Mouse (Mus musculus) gastrocnemius, postnatal 4 days (tissue): ENCODE results near the gene Ccdc181. TPM values are rescaled to one million over a fixed set of nuclear protein-coding genes. Genes with fewer than 3 reads are reported as not detected.

Source experiments
- DNase-seq, 2 experiments: peaks; one replicate each; pipeline ENCODE4 v3.0.0; 2021 to 2022; ENCODE audit warnings: low spot score in 2 of 2, mixed read lengths in 2 of 2
- total RNA-seq, 2 experiments: library from RNA; stranded (reverse); gene quantifications; 2 replicates each; pipeline ENCODE4 v1.2.3; 2021

Gene Ccdc181
- total RNA-seq, 2 experiments from 2014 or later: 5.6 to 5.8 TPM

DNA sequence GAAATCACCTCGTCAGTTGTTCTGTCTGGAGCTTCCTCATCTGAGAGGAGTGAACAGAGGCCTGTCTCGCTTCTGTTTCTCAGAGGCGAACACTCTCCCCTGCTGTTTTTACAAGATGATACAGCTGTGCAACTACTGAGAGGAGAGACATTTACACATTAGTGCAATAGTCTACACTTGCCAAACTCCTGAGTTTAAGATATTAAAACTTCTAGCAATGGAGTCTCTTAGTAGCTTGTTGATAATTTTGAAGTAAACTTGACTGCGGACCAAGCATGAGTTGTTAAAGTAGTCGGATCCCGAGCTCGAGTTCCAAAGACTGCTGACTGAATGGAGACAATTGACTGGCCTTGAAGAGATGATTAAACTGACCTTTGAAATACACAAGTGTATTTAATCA is 52.4 kb downstream of the Ccdc181 start:
- DNase-seq: no peak

GRCm38 (mm10) chr1:164332559-164332958 is 57.2 kb downstream of the Ccdc181 start:
- no peak for DNase-seq

DNA sequence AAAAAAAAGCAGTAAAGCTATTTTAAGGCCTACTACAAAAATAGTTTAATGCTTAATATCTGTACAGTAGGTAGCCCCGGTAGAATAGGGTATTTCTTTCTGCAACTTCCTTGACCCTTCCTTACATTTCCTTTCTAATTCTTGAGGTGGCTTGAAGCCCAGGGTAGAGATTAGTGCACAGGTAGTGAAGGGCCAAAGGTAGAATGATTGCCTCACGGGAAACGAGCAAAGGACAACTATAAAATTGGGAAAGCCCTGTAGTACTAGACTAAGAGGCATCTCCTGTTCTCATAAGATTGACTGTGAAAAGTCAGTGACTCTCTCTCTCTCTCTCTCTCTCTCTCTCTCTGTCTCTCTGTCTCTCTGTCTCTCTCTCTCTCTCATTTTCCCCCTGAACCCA is 60.0 kb downstream of the Ccdc181 start:
- no peak for DNase-seq

DNA sequence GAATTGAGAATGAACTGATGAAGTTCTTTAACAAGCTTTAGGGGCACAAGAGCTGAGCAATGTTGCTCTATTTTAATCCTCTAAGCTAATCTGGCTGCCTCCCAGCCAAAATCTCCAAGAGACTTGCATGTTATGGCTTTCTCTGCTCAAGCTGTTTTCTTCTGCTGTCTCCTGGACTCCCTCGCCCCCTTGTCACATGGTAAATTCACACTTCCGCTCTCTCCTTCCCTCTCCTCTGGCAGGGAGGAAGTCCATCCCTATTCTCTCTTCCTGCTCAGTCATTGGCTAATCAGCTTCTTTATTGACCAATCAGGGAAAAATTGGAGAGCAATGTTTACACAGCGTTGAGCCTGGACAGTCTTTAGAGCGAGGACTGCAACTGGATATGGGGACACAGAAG is 60.5 kb downstream of the Ccdc181 start:
- DNase-seq: no peak

Other genes with a start within 250 kb of the Ccdc181 start
- gene Sele, start 227.4 kb upstream of the Ccdc181 start, total RNA-seq: under 1 TPM; 0.08 to 0.17 TPM
- under 1 TPM; 0.39 to 0.56 TPM for gene Sell, start 213.6 kb upstream of the Ccdc181 start, total RNA-seq
- 1 to 10 TPM in 1 of 2 experiments, under 1 TPM in 1; 0.81 to 1.5 TPM for gene Selp, start 160.3 kb upstream of the Ccdc181 start, total RNA-seq
- under 1 TPM; 0.32 to 0.80 TPM for gene F5, start 123.7 kb upstream of the Ccdc181 start, total RNA-seq
- 1 to 10 TPM; 2.7 to 2.9 TPM for gene Slc19a2, start 26.5 kb upstream of the Ccdc181 start, total RNA-seq
- gene Nme7, start 28.5 kb downstream of the Ccdc181 start, total RNA-seq: 1 to 10 TPM; 7.7 to 8.5 TPM
- 10 to 100 TPM; 24.5 to 31.2 TPM for gene Blzf1, start 31.9 kb downstream of the Ccdc181 start, total RNA-seq
- 10 to 100 TPM; 61.7 to 77.4 TPM for gene Atp1b1, start 182.8 kb downstream of the Ccdc181 start, total RNA-seq